Mouse (Mus musculus) kidney, adult 2 months (tissue): Measurements from ENCODE around the gene Clic1. TPM values are rescaled to one million over a fixed set of nuclear protein-coding genes. Genes with fewer than 3 reads are reported as not detected.

ENCODE experiments used
- DNase-seq: peaks from one replicate; pipeline ENCODE4 v3.0.0; 2021
- H3K27ac ChIP-seq: fragments of 200-500 bp; 2 replicates; pipeline ENCODE4 v1.5.1; 2012; ENCODE audit warnings: low read depth, low read length, control low read depth, inconsistent platforms; ENCODE audit not compliant: insufficient read depth
- H3K27me3 ChIP-seq: fragments of 200-500 bp; replicated peaks from 2 replicates; pipeline ENCODE4 v1.6.1; 2012; ENCODE audit warnings: mild to moderate bottlenecking, moderate library complexity, low read length, inconsistent platforms; ENCODE audit not compliant: control insufficient read depth, insufficient read depth
- H3K36me3 ChIP-seq: fragments of 200-500 bp; 2 replicates; pipeline ENCODE4 v1.6.1; 2012; ENCODE audit warnings: mild to moderate bottlenecking, moderate library complexity, low read length, inconsistent platforms; ENCODE audit not compliant: control insufficient read depth, insufficient read depth
- H3K4me1 ChIP-seq: fragments of 200-500 bp; 2 replicates; pipeline ENCODE4 v1.6.1; 2011; ENCODE audit warnings: low read length; ENCODE audit not compliant: control insufficient read depth, insufficient read depth
- H3K4me3 ChIP-seq: fragments of 200-500 bp; 2 replicates; pipeline ENCODE4 v1.5.1; 2011; ENCODE audit warnings: mild to moderate bottlenecking, low read depth, low read length, control low read depth; ENCODE audit not compliant: insufficient read depth
- CTCF ChIP-seq: fragments of 200-500 bp; conservative IDR thresholded peaks from 2 replicates; pipeline ENCODE4 v1.5.1; 2011; ENCODE audit warnings: low read depth, mild to moderate bottlenecking, control low read depth, low read length, moderate library complexity, mixed read lengths; ENCODE audit not compliant: insufficient read depth, insufficient read length
- POLR2A ChIP-seq: fragments of 200-500 bp; IDR thresholded peaks from one replicate; pipeline ENCODE4 v1.6.1; 2011; ENCODE audit warnings: low read depth, low read length, control low read depth
- WGBS: fragments of 180-500 bp; shearing (Covaris S2); methylation state at CpG from one replicate; pipeline ENCODE4 v1.1.7; 2018; 5-methylcytosine and 5-hydroxymethylcytosine counted together
- polyA plus RNA-seq: library from polyadenylated mRNA; depleted of rRNA; stranded (reverse); fragments of >200 nt; gene quantifications from 2 replicates; pipeline ENCODE4 v1.2.3, GENCODE M21; 2012

Clic1 gene
- polyA plus RNA-seq, 1 experiment = 117 TPM

GRCm38 (mm10) chr17:35088825-35089644, 39.3 kb downstream of the Clic1 start, which contains the start of gene Abhd16a:
Gene Abhd16a (plus strand): TSS chr17:35089263.
- peak; percentile 96 for DNase-seq
- 2% methylated on average over 67 of the region's 67 CpGs for WGBS
- Histone ChIP-seq H3K4me1 (peaks cover 5% of the 10 kb centered on the region; the same call in 1 of the 2 replicates), H3K27ac (peak within 1 kb of the TSS; percentile 100), H3K27me3 (no peaks in the 10 kb centered on the region), H3K36me3 (peaks cover 3% of the 10 kb centered on the region; the same call in 1 of the 2 replicates), H3K4me3 (peak within 1 kb of the TSS; percentile 96)
- TF ChIP-seq CTCF (no peak), POLR2A (peak; percentile 59)

- Histone ChIP-seq H3K27ac (peak overlapping the region; percentile 100; the same call in 1 of the 2 replicates), H3K27me3 (no peaks in the 10 kb centered on the region), H3K4me3 (peak overlapping the region; percentile 34), H3K36me3 (peaks cover 3% of the 10 kb centered on the region; the same call in 1 of the 2 replicates), H3K4me1 (peaks cover 5% of the 10 kb centered on the region; the same call in 1 of the 2 replicates)
- no peak for DNase-seq
- WGBS = 55% methylated on average over 8 of the region's 8 CpGs
- TF ChIP-seq POLR2A (no peak), CTCF (no peak)
Observed at GRCm38 (mm10) chr17:35090166-35090932, 40.6 kb downstream of the Clic1 start.

- Histone ChIP-seq H3K27ac (no peak overlapping the region), H3K27me3 (no peaks in the 10 kb centered on the region), H3K4me1 (peaks cover 5% of the 10 kb centered on the region; the same call in 1 of the 2 replicates), H3K4me3 (no peak overlapping the region), H3K36me3 (peaks cover 3% of the 10 kb centered on the region)
- no peak for DNase-seq
- 75% methylated on average over 14 of the region's 14 CpGs for WGBS
- TF ChIP-seq CTCF (no peak), POLR2A (no peak)
Observed at GRCm38 (mm10) chr17:35092403-35093198, 42.8 kb downstream of the Clic1 start.

GRCm38 (mm10) chr17:35094475-35095365, 45.0 kb downstream of the Clic1 start:
- Histone ChIP-seq H3K36me3 (peaks cover 3% of the 10 kb centered on the region), H3K27me3 (no peaks in the 10 kb centered on the region), H3K27ac (no peak overlapping the region), H3K4me3 (no peak overlapping the region), H3K4me1 (peaks cover 5% of the 10 kb centered on the region; the same call in 1 of the 2 replicates)
- no peak for DNase-seq
- 88% methylated on average over 15 of the region's 15 CpGs for WGBS
- TF ChIP-seq POLR2A = no peak
- TF ChIP-seq CTCF = no peak

- no peak overlapping the region for H3K27ac ChIP-seq
- no peak for DNase-seq
- TF ChIP-seq POLR2A (no peak), CTCF (no peak)
- 86% methylated on average over 12 of the region's 12 CpGs for WGBS
- H3K36me3 ChIP-seq = peaks cover 3% of the 10 kb centered on the region
- H3K4me1 ChIP-seq = no peaks in the 10 kb centered on the region
- H3K4me3 ChIP-seq = no peak overlapping the region
- H3K27me3 ChIP-seq = no peaks in the 10 kb centered on the region
Observed at GRCm38 (mm10) chr17:35096597-35096996, 46.8 kb downstream of the Clic1 start.

GRCm38 (mm10) chr17:35097164-35097655, 47.4 kb downstream of the Clic1 start:
- Histone ChIP-seq H3K36me3 (peaks cover 3% of the 10 kb centered on the region), H3K27ac (no peak overlapping the region), H3K4me3 (no peak overlapping the region), H3K27me3 (no peaks in the 10 kb centered on the region), H3K4me1 (no peaks in the 10 kb centered on the region)
- TF ChIP-seq POLR2A (no peak), CTCF (no peak)
- 75% methylated on average over 12 of the region's 12 CpGs for WGBS
- peak; percentile 30 for DNase-seq
